Mouse (Mus musculus) heart, embryonic 14.5 days (tissue): Measurements from ENCODE around the gene Arhgap42. TPM values are rescaled to one million over a fixed set of nuclear protein-coding genes. Genes with fewer than 3 reads are reported as not detected.

Experiments used
- ATAC-seq: fragments of 200-750 bp; cut with Nextera tagmentation; 2 replicates; pipeline ENCODE4 v1.8.0; 2017; ENCODE audit warnings: low read depth, moderate TSS enrichment; ENCODE audit not compliant: insufficient number of reproducible peaks, insufficient read depth, low FRiP score
- H3K27ac ChIP-seq, 2 experiments: fragments of 200-500 bp in 1 of 2; fragments of 300-500 bp in 1 of 2; sonication (generic) in 1 of 2; replicated peaks in 1 of 2; 2 replicates each; pipeline ENCODE4 v1.5.1; 2012 to 2014; ENCODE audit warnings: low read depth in 2 of 2, low read length in 2 of 2, control low read depth in 1 of 2, mild to moderate bottlenecking in 1 of 2, mixed read lengths in 1 of 2; ENCODE audit not compliant: control insufficient read depth in 1 of 2, insufficient read depth in 1 of 2
- H3K27me3 ChIP-seq: fragments of 300-500 bp; sonication (generic); 2 replicates; pipeline ENCODE4 v1.6.1; 2014; ENCODE audit warnings: mild to moderate bottlenecking, low read length, control low read depth; ENCODE audit not compliant: control insufficient read depth, insufficient read depth
- H3K36me3 ChIP-seq: fragments of 300-500 bp; sonication (generic); 2 replicates; pipeline ENCODE4 v1.6.1; 2014; ENCODE audit warnings: mild to moderate bottlenecking, control low read depth, low read length, mixed read lengths; ENCODE audit not compliant: control insufficient read depth, insufficient read depth
- H3K4me1 ChIP-seq, 2 experiments: fragments of 200-500 bp in 1 of 2; fragments of 300-500 bp in 1 of 2; sonication (generic) in 1 of 2; 2 replicates each; pipeline ENCODE4 v1.6.1; 2012 to 2014; ENCODE audit warnings: low read length in 2 of 2, control low read depth in 1 of 2, mixed read lengths in 1 of 2; ENCODE audit not compliant: control insufficient read depth in 2 of 2, insufficient read depth in 2 of 2
- H3K4me2 ChIP-seq: fragments of 300-500 bp; sonication (generic); 2 replicates; pipeline ENCODE4 v1.6.1; 2014; ENCODE audit warnings: mild to moderate bottlenecking, low read length
- H3K4me3 ChIP-seq, 2 experiments: fragments of 200-500 bp in 1 of 2; fragments of 300-500 bp in 1 of 2; sonication (generic) in 1 of 2; 2 replicates each; pipeline ENCODE4 v1.5.1; 2012 to 2014; ENCODE audit warnings: low read length in 2 of 2, mild to moderate bottlenecking in 2 of 2, control low read depth in 1 of 2, low read depth in 1 of 2, moderate library complexity in 1 of 2; ENCODE audit not compliant: control insufficient read depth in 1 of 2, insufficient read depth in 1 of 2
- H3K9ac ChIP-seq: fragments of 300-500 bp; sonication (generic); 2 replicates; pipeline ENCODE4 v1.6.1; 2014; ENCODE audit warnings: mild to moderate bottlenecking, low read length
- H3K9me3 ChIP-seq: fragments of 300-500 bp; sonication (generic); 2 replicates; pipeline ENCODE4 v1.6.1; 2016; ENCODE audit warnings: low read length, control low read depth; ENCODE audit not compliant: control insufficient read depth
- WGBS: fragments of 180-500 bp; shearing (Covaris S2); extraction: QIAGEN DNeasy Blood & Tissue Kit; methylation state at CpG from one replicate; pipeline ENCODE4 v1.1.7; 2014; 5-methylcytosine and 5-hydroxymethylcytosine counted together
- polyA plus RNA-seq: library from polyadenylated mRNA; unstranded; fragments of >200 nt; fragmentation: Nextera tagmentation; extraction: Ambion mirVana; gene quantifications from 2 replicates; pipeline ENCODE4 v1.2.1, GENCODE M21; 2014

Gene Arhgap42
- polyA plus RNA-seq, 1 experiment from 2014 or later = 14.8 TPM

- 81% methylated on average over 3 of the region's 3 CpGs for WGBS
- Histone ChIP-seq H3K27ac (no peak overlapping the region), H3K9me3 (no peaks in the 10 kb centered on the region), H3K36me3 (no peaks in the 10 kb centered on the region), H3K4me2 (no peak overlapping the region), H3K9ac (no peak overlapping the region), H3K4me3 (no peak overlapping the region), H3K27me3 (peaks cover 36% of the 10 kb centered on the region), H3K4me1 (0 out of 4 replicates have a peak, but pooled peaks cover 0 to 6% of the 10 kb centered on the region in 2 experiments)
- no peak for ATAC-seq
Measured at GRCm38 (mm10) chr9:9221950-9222486, 16.9 kb downstream of the Arhgap42 start.

- 82% methylated on average over 4 of the region's 4 CpGs for WGBS
- Histone ChIP-seq H3K4me2 (no peak overlapping the region), H3K9ac (no peak overlapping the region), H3K9me3 (no peaks in the 10 kb centered on the region), H3K27me3 (peaks cover 37% of the 10 kb centered on the region), H3K36me3 (no peaks in the 10 kb centered on the region), H3K4me1 (0 out of 4 replicates have a peak, but pooled peaks cover 0 to 6% of the 10 kb centered on the region in 2 experiments), H3K27ac (no peak overlapping the region), H3K4me3 (no peak overlapping the region)
- no peak for ATAC-seq
Measured at GRCm38 (mm10) chr9:9221185-9221584, 17.7 kb downstream of the Arhgap42 start.

GRCm38 (mm10) chr9:9218301-9218700 lies 20.6 kb downstream of the Arhgap42 start:
- ATAC-seq = no peak
- WGBS = 64% methylated on average over 2 of the region's 2 CpGs
- H3K9me3 ChIP-seq = no peaks in the 10 kb centered on the region

GRCm38 (mm10) chr9:9214849-9215248 lies 24.1 kb downstream of the Arhgap42 start:
- Histone ChIP-seq H3K36me3 (no peaks in the 10 kb centered on the region), H3K27me3 (peaks cover 30% of the 10 kb centered on the region), H3K4me3 (no peak overlapping the region), H3K9ac (no peak overlapping the region), H3K4me2 (no peak overlapping the region), H3K27ac (no peak overlapping the region), H3K9me3 (no peaks in the 10 kb centered on the region), H3K4me1 (0 out of 4 replicates have a peak, but pooled peaks cover 0 to 6% of the 10 kb centered on the region in 2 experiments)
- ATAC-seq = no peak
- 85% methylated on average over 5 of the region's 5 CpGs for WGBS

More at GRCm38 (mm10) chr9:9218301-9218700, 20.6 kb downstream of the Arhgap42 start:
- H3K27ac ChIP-seq = no peak overlapping the region
- no peak overlapping the region for H3K4me2 ChIP-seq
- no peak overlapping the region for H3K9ac ChIP-seq
- H3K4me3 ChIP-seq = no peak overlapping the region
- H3K4me1 ChIP-seq = 0 out of 4 replicates have a peak, but pooled peaks cover 0 to 6% of the 10 kb centered on the region in 2 experiments
- no peaks in the 10 kb centered on the region for H3K36me3 ChIP-seq
- peaks cover 44% of the 10 kb centered on the region for H3K27me3 ChIP-seq

GRCm38 (mm10) chr9:9214296-9214695 lies 24.6 kb downstream of the Arhgap42 start:
- H3K4me1 ChIP-seq = 0 out of 4 replicates have a peak, but pooled peaks cover 0 to 6% of the 10 kb centered on the region in 2 experiments
- H3K4me3 ChIP-seq = no peak overlapping the region
- H3K27me3 ChIP-seq = peaks cover 25% of the 10 kb centered on the region
- ATAC-seq = no peak
- no peak overlapping the region for H3K4me2 ChIP-seq
- H3K9ac ChIP-seq = no peak overlapping the region
- no peaks in the 10 kb centered on the region for H3K36me3 ChIP-seq
- H3K9me3 ChIP-seq = no peaks in the 10 kb centered on the region
- H3K27ac ChIP-seq = no peak overlapping the region

GRCm38 (mm10) chr9:9211411-9212087 lies 27.4 kb downstream of the Arhgap42 start:
- Histone ChIP-seq H3K9me3 (no peaks in the 10 kb centered on the region), H3K27me3 (peaks cover 20% of the 10 kb centered on the region), H3K4me1 (no peaks in the 10 kb centered on the region), H3K4me2 (no peak overlapping the region), H3K9ac (no peak overlapping the region), H3K36me3 (no peaks in the 10 kb centered on the region), H3K27ac (no peak overlapping the region), H3K4me3 (no peak overlapping the region)
- no peak for ATAC-seq
- 72% methylated on average over 3 of the region's 3 CpGs for whole genome bisulfite sequencing

- Histone ChIP-seq H3K9ac (no peak overlapping the region), H3K9me3 (no peaks in the 10 kb centered on the region), H3K27ac (no peak overlapping the region), H3K27me3 (peaks cover 11% of the 10 kb centered on the region), H3K4me3 (no peak overlapping the region), H3K36me3 (no peaks in the 10 kb centered on the region), H3K4me2 (no peak overlapping the region), H3K4me1 (no peaks in the 10 kb centered on the region)
- WGBS = 70% methylated on average over 2 of the region's 2 CpGs
- ATAC-seq = no peak
Measured at GRCm38 (mm10) chr9:9210464-9210863, 28.4 kb downstream of the Arhgap42 start.
